Mouse (Mus musculus): ENCODE results near the gene Peak1.

Peak1 gene

DNA sequence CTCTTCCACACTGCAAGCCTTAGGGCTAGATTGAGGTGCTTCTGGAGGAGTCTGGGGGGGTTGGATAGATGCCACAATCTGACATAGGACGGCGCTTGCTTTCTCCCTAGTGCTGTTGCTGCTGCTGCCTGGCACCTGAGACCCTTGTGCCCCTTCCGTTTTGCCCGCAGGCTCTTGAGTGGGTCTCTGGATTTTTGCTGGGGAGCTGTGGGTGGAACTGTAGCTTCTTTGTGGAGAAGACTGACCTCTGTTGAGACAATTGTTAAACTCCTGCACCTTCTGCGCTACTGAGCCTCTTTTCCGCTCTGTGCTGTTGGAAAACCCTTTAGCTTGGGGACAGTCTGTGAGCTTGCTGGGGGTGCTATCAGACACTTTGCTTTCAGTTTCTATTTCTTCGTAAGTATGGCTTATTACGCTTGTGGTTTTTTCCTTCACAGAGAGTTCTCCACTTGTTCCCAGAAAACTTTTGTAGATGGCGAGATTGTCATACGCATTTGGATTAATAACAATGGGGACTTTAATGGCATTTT, 159.5 kb downstream of the Peak1 start:
- ATAC-seq (ENCODE audit: insufficient number of reproducible peaks, low FRiP score, low TSS enrichment): no peak

DNA sequence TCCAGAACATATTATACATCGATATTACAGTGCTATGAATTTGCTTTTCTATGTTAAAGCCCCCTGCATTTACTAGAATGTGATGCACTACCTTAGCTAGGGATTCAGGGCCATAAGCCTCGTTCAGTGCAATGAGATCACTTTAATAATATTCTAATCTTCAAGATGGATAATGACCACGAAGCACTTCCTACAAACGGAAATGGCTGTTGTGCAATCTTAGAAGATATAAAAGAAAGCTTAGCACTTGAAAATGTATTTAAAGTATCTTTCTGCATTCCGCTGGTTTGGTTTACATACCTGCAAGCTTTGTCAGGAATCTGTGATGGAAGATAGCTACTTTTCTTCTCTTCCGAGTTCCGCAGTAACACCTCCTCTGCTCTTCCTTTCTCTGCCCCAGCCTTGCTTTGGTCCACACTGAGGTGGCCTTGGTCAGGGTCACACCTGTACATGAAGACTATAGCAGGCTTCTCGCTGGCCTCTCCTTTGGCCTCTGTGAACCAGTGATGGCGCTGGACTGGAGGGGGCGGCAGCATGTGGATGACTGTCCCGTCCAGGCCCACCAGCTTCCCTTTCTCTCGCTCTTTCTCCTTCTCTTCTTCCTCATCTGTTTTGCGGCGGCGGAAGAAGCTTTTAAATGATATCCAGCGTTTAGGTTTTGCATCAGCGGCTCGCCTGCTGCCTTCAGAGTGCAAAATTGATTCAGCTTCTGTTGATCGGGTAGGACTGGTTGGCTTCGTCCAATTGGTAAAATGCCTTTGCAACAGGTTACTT, 160.5 kb downstream of the Peak1 start:
- ATAC-seq (ENCODE audit: insufficient number of reproducible peaks, low FRiP score, low TSS enrichment): no peak

DNA sequence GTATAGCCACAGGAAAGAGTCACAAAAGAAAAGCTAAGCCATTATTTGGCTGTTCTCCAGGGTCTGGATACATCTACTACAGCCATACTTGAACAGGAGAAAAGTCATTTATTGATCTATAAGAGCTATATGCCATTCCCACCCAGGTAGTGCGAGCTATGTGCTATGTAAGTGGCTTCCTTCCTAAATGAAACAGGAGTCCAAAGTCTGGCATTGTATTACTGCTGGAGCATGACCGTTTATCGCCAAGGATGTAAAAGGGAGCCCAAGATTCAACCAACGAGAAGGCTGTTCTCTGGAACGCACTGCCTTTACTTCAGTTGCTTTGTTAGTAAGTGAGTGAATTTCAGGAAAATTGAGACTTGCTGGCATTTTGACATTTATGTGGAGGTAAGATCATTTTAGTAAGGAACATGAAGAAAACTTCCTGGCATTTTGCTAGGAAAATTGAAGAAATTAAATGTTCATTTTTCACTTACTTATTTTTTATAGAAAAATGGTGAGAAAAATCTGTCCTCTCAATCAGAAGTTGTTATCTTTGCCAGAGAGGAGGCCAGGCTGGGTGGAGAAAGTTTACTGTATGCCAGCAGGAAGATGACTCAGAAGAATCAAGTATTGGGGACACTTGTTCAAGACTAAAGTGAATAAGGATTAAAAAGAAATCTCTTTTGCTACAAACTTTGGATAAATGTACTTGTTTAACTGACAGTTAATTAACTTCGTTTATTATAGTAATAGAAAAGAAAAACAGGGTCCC, 162.0 kb downstream of the Peak1 start:
- no peak for ATAC-seq (ENCODE audit: insufficient number of reproducible peaks, low FRiP score, low TSS enrichment)

DNA sequence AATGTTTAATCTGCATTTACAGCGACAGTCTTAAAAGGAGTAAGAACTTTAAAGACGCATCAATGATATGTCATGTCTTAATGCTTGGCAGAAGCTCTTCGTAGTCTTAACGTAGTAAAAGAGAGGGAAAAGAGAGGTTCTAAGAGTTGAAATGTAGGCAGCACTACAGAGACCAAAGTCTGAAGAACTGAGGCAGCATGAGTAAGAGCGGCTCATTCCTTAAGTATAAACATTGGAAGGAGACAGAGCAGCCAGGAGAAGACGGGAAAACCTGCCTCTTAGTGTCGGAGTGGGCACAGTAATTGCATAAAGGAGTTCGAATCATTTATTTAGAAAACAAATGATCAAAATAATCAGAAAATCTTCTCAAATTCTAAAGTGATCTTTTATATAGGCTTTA, 173.5 kb downstream of the Peak1 start:
- no peak for ATAC-seq (ENCODE audit: insufficient number of reproducible peaks, low FRiP score, low TSS enrichment)

DNA sequence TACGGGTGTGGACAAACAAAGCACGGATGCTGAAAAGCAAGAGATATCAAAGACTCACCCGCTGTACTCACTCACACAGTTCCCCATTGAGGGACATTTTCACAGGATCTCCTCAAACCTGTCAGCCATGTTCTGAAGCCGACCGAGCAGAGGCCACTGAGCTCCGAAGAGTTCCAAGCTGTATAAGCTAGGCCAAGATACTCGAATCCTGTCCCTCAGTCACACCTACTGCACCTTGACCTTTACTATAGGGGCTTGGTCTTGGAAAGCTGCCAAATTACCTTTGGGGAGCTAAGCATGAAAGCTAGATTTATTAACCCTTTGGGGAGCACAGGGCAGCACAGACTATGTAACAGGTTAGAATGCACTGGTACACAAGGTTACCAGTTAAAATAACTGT, 174.0 kb downstream of the Peak1 start:
- no peak for ATAC-seq (ENCODE audit: insufficient number of reproducible peaks, low FRiP score, low TSS enrichment)

DNA sequence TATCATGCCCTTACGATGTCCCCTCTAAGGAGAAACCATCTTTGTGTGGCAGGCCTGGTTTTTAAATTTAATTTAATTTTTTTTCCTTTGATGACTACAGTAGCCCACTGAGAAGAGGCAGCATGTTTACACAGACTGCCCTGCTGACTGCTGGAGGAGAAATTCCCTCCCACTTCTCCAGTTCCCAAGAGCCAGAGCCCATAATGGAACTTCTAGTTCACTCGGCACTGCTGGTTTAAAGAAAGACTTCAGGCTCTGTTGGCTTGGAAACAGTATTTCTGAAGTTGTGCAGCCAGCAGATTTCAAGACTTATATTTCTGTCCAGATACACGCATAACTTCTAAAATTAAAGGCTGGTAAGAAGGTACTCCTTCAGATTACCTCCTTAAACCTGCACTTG, 175.2 kb downstream of the Peak1 start:
- no peak for ATAC-seq (ENCODE audit: insufficient number of reproducible peaks, low FRiP score, low TSS enrichment)

DNA sequence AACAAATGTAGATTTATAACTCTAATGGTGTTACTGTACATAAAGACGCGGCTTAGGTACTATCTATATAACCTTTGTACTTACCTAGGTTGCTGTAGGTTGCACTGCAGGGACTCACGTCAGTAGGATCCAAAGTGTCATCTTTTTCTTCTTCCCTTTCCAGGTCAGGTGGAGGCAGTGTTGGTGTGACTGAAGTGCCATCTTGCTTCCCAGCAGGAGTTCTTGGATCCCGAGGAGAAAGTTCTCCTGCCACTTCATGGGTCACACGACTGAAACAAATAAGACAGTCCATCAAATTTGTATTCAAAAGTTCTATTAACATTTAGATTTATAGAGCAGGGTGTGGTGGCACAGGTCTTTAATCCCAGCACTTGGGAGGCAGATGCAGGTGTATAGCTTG, 176.8 kb downstream of the Peak1 start:
- ATAC-seq (ENCODE audit: insufficient number of reproducible peaks, low FRiP score, low TSS enrichment): no peak

DNA sequence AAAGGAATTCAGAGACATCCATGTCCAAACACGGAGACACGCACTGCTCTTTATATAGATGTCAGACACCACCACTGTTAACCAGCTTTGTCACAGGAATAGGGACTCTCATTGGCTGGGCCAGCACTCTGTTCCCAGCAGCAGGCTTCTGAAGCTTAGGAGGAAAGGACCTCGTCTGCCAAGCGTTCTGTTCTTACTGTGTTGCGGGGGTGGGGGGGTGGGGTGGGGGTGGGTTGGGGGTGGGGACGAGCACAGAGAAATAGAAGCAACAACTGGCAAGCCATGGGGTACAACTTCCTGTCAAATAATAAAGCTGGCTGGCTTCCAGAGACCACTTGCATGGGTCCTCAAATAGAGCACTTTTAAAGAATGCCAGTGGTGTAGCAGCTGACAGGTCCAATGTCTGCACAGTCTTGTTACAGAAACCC, 182.0 kb downstream of the Peak1 start:
- ATAC-seq (ENCODE audit: insufficient number of reproducible peaks, low FRiP score, low TSS enrichment): no peak

DNA sequence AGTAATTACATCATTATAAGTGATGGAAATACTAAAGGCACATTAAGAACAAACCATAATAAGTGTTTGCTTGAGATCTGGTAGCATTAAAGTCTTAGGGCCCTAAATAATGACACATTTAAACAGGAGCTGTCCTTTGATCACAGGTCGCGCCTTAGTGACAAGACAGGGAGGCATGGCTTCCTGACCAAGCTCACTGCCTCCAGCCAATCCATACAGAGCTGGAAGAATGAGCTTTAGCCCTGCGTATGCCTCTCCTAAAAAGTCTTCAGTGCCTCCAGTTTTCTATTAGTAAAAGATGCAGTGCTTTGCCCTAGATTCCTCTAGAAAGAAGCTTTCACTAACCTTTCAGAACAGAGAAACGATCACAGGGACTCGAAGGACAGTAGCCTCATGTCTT, 182.6 kb downstream of the Peak1 start:
- no peak for ATAC-seq (ENCODE audit: insufficient number of reproducible peaks, low FRiP score, low TSS enrichment)

DNA sequence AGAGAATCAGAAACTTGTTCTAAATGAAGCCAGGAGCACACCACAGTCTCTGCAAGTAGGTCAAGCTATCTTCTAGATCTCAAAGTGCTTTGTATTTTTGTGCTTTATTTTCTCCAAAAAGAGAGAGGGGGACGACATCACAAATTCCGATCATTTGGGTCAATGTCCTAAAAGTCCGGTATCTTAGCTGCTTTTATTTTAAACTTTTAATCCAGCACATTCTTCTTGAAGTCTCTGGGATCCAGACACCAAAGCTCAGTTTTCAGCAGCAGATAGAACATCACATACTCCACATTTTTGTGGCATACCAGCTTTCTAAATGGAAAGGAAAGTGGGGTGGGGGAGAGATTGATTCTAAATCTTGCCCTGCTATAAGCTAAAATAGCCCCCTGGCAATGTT, 183.3 kb downstream of the Peak1 start:
- ATAC-seq (ENCODE audit: insufficient number of reproducible peaks, low FRiP score, low TSS enrichment): no peak

DNA sequence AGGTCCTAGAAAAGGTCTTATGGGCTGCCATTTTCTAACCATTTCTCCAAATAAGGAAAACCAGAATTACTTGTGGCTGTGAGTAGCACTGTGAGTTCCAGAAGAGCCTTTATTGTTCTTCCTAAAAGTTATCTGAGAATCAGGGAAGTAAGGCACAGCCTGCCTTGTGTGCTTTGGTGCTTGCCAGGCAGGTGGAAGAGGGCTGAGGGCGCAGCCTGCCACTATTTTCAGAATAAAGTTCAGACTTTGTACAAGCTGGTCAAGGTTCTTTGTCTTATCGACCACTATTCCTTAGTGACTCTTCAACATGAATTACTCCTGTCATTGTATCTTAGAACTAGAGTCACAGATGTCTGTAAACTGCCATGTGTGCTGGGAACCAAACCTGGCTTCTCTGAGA, 184.6 kb downstream of the Peak1 start:
- no peak for ATAC-seq (ENCODE audit: insufficient number of reproducible peaks, low FRiP score, low TSS enrichment)

DNA sequence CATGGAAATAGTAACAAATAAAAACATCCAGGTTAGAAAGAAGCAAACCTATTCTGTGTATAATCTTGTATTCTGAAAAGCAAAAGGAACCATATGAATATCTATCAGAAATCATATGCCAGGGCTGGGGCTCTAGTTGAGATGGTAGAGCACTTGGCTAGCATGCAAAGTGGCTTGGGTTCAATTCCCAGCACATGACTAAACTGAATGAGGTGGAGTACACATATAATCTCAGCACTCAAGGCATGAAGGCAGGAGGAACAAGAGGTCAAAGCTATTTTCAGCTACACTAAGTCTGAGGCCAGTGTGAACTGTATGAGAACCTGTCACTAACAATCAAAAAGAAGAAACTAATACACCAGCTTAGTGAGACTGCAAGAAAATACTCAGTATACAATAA, 187.0 kb downstream of the Peak1 start:
- no peak for ATAC-seq (ENCODE audit: insufficient number of reproducible peaks, low FRiP score, low TSS enrichment)

DNA sequence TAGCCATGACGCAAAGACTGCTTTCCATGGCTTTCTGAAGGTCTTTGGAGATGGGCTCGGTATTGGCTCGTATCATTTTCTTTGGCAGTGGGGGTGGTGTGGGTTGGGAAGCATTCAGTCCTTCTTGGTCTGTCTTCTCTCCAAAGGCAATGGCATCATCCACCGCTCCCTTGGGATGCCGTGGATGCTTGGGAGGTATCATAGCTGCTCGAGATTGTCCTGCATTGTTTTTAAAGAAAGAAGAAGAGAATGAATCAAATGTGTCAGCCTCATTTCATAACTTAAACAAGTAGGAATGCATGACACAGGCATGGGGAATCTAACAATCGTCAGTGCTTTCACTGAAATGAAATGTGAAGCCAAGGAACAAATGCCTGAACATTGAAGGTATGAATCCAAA, 190.2 kb downstream of the Peak1 start:
- ATAC-seq (ENCODE audit: insufficient number of reproducible peaks, low FRiP score, low TSS enrichment): no peak

DNA sequence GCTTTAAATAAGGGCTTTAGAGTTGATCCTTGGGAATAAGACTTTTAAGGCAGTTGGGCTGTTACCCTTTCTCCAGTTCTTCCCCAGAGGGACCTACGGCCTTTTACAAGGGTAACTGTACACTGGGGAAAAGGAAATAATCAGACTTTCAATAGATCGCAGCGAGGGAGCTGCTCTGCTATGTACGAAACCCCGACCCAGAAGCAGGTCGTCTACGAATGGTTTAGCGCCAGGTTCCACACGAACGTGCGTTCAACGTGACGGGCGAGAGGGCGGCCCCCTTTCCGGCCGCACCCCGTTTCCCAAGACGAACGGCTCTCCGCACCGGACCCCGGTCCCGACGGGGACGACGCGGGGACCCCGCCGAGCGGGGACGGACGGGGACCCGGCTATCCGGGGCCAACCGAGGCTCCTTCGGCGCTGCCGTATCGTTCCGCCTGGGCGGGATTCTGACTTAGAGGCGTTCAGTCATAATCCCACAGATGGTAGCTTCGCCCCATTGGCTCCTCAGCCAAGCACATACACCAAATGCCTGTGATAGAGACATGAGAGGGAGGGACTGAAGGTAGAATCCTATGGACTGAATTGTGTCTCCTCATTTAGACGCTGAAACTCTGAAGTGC, 194.3 kb downstream of the Peak1 start:
- ATAC-seq (ENCODE audit: insufficient number of reproducible peaks, low FRiP score, low TSS enrichment): peak; percentile 92

DNA sequence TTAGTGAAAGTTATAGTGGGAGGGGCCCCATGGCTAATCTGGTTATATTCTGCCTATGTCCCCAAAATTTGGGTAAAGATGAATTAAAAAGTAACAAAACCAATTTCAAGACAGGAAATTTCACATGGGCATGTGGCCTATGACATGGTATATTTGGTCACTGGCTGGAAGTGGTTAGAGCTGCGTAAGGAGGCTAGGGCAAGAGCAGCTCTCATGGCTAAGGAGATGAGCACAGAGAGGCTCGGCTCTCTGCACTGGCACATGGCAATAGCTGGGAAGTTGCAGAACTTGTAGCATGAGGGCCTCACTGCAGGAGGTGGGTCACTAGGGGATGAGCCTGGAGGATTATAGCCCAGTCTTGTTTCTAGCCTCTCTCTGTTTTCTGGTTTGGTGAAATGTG, 199.0 kb downstream of the Peak1 start:
- ATAC-seq (ENCODE audit: insufficient number of reproducible peaks, low FRiP score, low TSS enrichment): no peak

DNA sequence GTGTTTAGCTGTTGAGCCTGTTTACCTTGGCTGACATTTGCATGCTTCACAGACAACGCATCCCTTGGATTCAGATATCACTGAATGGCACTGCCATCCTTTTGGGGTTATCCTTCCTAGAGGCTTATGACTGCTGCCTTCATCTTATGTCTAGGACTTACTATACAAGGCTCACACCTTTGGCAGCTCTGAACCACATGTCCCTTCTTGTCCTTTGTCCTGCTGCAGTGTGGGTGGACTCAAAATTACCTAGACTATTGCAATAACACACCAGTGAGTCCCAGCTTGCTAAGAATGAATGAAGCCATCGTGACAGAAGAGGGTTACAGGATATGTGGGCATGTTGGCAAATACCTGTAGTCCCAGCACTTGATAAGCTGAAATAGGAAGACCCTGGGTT, 199.8 kb downstream of the Peak1 start:
- no peak for ATAC-seq (ENCODE audit: insufficient number of reproducible peaks, low FRiP score, low TSS enrichment)

DNA sequence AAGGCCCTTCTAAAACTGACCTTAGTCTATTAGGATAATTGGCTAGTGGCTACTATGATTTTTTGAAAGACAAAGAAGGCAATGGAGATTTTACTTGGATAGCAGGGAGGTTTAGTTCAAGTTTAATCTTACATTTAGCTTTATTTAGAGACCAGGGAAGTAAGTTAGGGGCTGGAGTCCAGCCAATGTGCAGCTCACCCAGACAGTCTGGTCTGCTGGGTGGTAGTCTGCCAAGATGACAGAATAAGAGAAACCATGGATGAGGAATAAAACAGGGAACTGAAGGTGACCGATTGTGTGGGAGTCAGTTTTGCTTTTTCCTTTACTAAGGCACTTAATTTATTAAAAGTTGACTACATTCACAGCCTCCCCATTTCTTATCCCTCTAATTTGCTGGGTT, 200.5 kb downstream of the Peak1 start:
- no peak for ATAC-seq (ENCODE audit: insufficient number of reproducible peaks, low FRiP score, low TSS enrichment)

DNA sequence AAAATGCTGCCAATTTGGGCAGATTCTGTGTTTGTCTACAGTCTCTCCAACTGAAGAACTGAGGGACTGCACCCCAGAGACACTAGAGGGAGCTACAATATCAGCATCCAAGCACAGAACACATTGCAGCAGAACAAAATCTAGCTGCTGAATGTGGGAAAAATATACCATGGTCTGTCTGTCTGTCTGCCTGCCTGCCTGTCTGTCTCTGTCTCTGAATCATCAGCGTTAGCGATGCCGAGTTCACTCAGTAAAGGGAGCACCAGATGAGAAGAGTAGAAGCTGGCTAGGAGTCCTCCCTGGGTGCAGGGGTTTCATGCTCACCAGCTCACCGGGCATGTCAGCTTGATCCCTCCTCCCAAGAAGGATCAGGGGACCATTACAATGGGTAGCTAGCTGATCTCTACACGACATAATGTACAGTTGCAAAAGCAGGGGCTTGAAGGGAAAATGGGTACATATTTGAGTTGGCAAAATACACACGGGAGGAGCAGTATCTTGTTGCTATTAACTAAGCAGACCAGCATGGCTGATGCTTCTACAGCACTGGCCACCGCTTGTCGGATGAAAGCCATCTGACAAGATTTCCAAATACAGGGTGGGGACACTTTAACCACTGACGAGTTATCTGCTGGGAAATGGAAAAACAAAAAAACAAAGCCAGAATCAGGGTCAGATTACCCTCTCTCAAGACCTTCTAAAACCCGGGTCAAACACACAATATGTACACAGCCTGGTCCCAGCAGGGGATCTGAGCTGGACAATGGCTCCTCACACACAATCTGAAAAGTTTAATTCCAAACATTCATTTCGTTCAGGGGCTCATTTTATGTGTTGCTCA, 204.2 kb downstream of the Peak1 start:
- ATAC-seq (ENCODE audit: insufficient number of reproducible peaks, low FRiP score, low TSS enrichment): no peak; the same call in 1 of the 2 replicates

DNA sequence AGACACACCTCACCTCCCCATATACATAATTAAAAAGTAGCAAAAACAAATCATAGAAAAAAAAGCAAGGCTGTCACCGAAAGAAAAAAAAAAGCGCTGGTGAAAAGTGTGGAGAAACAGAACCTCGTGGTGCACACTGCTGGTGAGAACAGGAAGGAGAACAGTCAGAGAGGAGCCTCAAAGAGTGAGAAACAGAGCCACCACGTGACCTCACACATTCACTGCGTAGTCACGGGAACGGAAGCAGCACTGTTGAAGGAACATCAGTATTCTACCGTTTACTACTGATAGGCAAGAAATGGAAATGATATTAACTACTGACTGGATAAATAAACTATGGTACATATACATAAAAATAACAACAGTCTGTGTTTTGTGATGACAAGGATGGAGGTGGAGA, 209.1 kb downstream of the Peak1 start:
- ATAC-seq (ENCODE audit: insufficient number of reproducible peaks, low FRiP score, low TSS enrichment): no peak

DNA sequence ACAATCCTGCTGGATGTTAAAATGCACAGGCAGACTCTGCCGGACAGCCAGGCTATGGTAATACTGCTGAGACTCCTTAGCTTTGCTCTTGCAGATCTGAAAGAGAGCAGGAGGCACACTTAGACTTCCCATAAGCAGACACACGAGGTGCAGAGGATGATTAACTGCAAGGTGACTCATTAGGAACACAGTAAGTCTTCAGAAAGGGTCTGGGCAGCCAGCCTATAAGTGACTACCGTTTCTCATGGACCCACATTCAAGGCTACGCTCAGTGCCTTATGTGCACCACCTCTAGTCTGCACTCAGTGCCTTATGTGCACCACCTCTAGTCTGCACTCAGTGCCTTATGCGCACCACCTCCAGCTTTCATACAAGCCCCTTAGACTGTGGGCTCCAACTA, 210.4 kb downstream of the Peak1 start:
- ATAC-seq (ENCODE audit: insufficient number of reproducible peaks, low FRiP score, low TSS enrichment): no peak
